Mouse (Mus musculus): Measurements from ENCODE around the gene Myo18b. TPM values are rescaled to one million over a fixed set of nuclear protein-coding genes. Genes with fewer than 3 reads are reported as not detected.

The Myo18b gene
- polyA plus RNA-seq, 1 experiment from 2014 or later, result 0.41 TPM

DNA sequence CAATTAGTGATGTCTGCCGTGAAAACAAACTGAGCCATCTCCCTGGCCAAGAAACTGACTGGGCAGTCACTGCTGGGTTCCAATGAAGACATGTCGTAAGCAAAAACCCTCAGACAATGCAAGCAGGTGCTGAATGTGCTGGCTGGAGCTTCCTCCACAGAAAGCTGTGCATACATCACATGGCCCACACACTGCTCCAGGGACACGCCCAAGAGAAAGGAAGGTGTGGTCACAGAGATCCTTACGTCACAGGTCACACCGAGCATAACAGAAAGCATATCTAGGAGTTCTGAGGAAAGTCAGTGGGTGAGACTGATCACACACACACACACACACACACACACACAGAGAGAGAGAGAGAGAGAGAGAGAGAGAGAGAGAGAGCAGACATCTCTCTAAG lies 27.5 kb downstream of the Myo18b start:
- no peak overlapping the region for H3K4me3 ChIP-seq
- peaks cover 29% of the 10 kb centered on the region for H3K27me3 ChIP-seq (ENCODE audit: low read depth, poor library complexity, severe bottlenecking)
- no peaks in the 10 kb centered on the region for H3K9me3 ChIP-seq (replicated peaks)
- no peaks in the 10 kb centered on the region for H3K36me3 ChIP-seq
- 83% methylated on average over 5 of the region's 5 CpGs for WGBS
- DNase-seq (ENCODE audit: low spot score), result no peak
- H3K27ac ChIP-seq, result no peak overlapping the region
- peaks cover 6% of the 10 kb centered on the region for H3K4me1 ChIP-seq

GRCm38 (mm10) chr5:112864719-112865367 lies 31.3 kb downstream of the Myo18b start:
- WGBS, result 53% methylated on average over 4 of the region's 4 CpGs
- Histone ChIP-seq H3K4me1 (peaks cover 16% of the 10 kb centered on the region), H3K4me3 (no peak overlapping the region), H3K9me3 (replicated peaks) (no peaks in the 10 kb centered on the region), H3K27me3 (ENCODE audit: low read depth, poor library complexity, severe bottlenecking) (peaks cover under 1% of the 10 kb centered on the region; the same call in 1 of the 2 replicates), H3K27ac (no peak overlapping the region), H3K36me3 (no peaks in the 10 kb centered on the region)
- DNase-seq (ENCODE audit: low spot score), result peak; percentile 75

- Histone ChIP-seq H3K4me3 (no peak overlapping the region), H3K27ac (peak overlapping the region; percentile 85), H3K27me3 (ENCODE audit: low read depth, poor library complexity, severe bottlenecking) (no peaks in the 10 kb centered on the region), H3K4me1 (peaks cover 47% of the 10 kb centered on the region), H3K9me3 (replicated peaks) (no peaks in the 10 kb centered on the region), H3K36me3 (no peaks in the 10 kb centered on the region)
- no peak for DNase-seq (ENCODE audit: low spot score)
- WGBS, result 49% methylated on average over 12 of the region's 12 CpGs
Measured at GRCm38 (mm10) chr5:112859379-112860035, 36.7 kb downstream of the Myo18b start.

- H3K9me3 ChIP-seq (replicated peaks), result no peaks in the 10 kb centered on the region
- no peak for DNase-seq (ENCODE audit: low spot score)
- 45% methylated on average over 8 of the region's 8 CpGs for WGBS
- no peak overlapping the region for H3K4me3 ChIP-seq
- peaks cover 73% of the 10 kb centered on the region for H3K4me1 ChIP-seq
- peaks cover 20% of the 10 kb centered on the region for H3K27me3 ChIP-seq (ENCODE audit: low read depth, poor library complexity, severe bottlenecking)
- no peaks in the 10 kb centered on the region for H3K36me3 ChIP-seq
- peak overlapping the region; percentile 74 for H3K27ac ChIP-seq
Measured at GRCm38 (mm10) chr5:112853179-112853578, 43.0 kb downstream of the Myo18b start.

DNA sequence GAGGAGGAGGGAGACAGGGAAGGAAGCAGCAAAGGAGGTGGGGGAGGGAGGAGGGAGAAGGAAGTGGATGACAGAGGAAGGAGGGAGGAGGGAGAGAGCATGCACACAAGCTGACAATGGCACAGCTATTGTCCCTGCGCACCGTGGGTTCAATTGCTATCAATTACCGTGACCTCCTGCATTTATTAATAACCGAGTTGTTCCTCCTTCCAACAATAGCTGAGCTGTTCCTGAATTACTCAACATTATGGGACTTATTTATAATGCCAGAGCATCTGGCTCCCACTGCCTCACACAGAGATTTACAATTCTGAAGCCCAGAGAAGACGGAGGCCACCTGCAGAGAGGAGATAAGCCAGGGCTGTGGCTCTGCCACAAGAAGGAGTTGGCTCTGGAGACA lies 44.8 kb downstream of the Myo18b start:
- no peaks in the 10 kb centered on the region for H3K36me3 ChIP-seq
- H3K4me1 ChIP-seq, result peaks cover 73% of the 10 kb centered on the region
- H3K4me3 ChIP-seq, result no peak overlapping the region
- H3K9me3 ChIP-seq (replicated peaks), result no peaks in the 10 kb centered on the region
- WGBS, result 49% methylated on average over 5 of the region's 5 CpGs
- H3K27me3 ChIP-seq (ENCODE audit: low read depth, poor library complexity, severe bottlenecking), result peaks cover 36% of the 10 kb centered on the region
- DNase-seq (ENCODE audit: low spot score), result no peak
- peak overlapping the region; percentile 17; the same call in 1 of the 2 replicates for H3K27ac ChIP-seq

- H3K4me3 ChIP-seq, result peak overlapping the region; percentile 41
- DNase-seq (ENCODE audit: low spot score), result peak; percentile 81
Measured at GRCm38 (mm10) chr5:112848586-112849280, 47.4 kb downstream of the Myo18b start.

DNA sequence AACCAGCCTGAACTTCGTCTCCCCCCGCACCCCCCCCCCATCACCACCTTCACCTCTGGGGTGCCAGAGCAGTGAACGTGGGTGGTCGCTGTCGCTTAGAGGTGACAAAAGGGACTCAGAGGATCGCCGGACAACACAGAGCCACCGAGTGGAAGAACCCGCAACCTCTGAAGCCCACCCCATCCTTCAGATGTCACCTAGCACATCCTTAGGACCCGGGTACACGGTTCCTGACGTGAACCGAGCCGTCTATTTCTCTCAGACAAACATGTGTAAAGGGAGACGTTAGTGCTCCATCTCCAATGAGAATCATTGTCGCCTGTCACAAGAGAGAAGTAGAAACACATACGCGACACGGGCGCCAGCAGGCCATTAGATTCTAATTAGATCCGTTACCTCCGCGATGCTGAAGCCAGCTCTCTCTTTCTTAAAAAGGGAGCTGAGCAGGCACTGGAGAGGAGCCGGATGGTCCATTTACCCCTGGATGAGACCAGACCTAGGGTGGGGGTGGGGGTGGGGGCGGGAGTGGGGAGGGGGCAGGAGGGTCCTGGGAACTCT lies 48.1 kb downstream of the Myo18b start:
- H3K4me1 ChIP-seq, result peaks cover 45% of the 10 kb centered on the region
- WGBS, result 4% methylated on average over 25 of the region's 25 CpGs
- no peak overlapping the region for H3K27ac ChIP-seq
- no peaks in the 10 kb centered on the region for H3K36me3 ChIP-seq
- H3K27me3 ChIP-seq (ENCODE audit: low read depth, poor library complexity, severe bottlenecking), result peaks cover 36% of the 10 kb centered on the region
- no peak for DNase-seq (ENCODE audit: low spot score)
- peak overlapping the region; percentile 41 for H3K4me3 ChIP-seq
- no peaks in the 10 kb centered on the region for H3K9me3 ChIP-seq (replicated peaks)

More at GRCm38 (mm10) chr5:112848586-112849280, 47.4 kb downstream of the Myo18b start:
- Histone ChIP-seq H3K4me1 (peaks cover 52% of the 10 kb centered on the region), H3K27ac (no peak overlapping the region), H3K27me3 (ENCODE audit: low read depth, poor library complexity, severe bottlenecking) (peaks cover 36% of the 10 kb centered on the region), H3K9me3 (replicated peaks) (no peaks in the 10 kb centered on the region), H3K36me3 (no peaks in the 10 kb centered on the region)
- WGBS, result 4% methylated on average over 16 of the region's 16 CpGs

- Histone ChIP-seq H3K36me3 (no peaks in the 10 kb centered on the region), H3K4me3 (no peak overlapping the region), H3K27ac (no peak overlapping the region), H3K27me3 (ENCODE audit: low read depth, poor library complexity, severe bottlenecking) (peaks cover 36% of the 10 kb centered on the region), H3K9me3 (replicated peaks) (no peaks in the 10 kb centered on the region), H3K4me1 (peaks cover 26% of the 10 kb centered on the region)
- DNase-seq (ENCODE audit: low spot score), result no peak
- WGBS, result 89% methylated on average over 11 of the region's 11 CpGs
Measured at GRCm38 (mm10) chr5:112846146-112846545, 50.0 kb downstream of the Myo18b start.

- Histone ChIP-seq H3K36me3 (no peaks in the 10 kb centered on the region), H3K4me1 (peaks cover 18% of the 10 kb centered on the region), H3K27me3 (ENCODE audit: low read depth, poor library complexity, severe bottlenecking) (peaks cover 26% of the 10 kb centered on the region), H3K27ac (no peak overlapping the region), H3K9me3 (replicated peaks) (no peaks in the 10 kb centered on the region), H3K4me3 (no peak overlapping the region)
- DNase-seq (ENCODE audit: low spot score), result no peak
- 86% methylated on average over 3 of the region's 3 CpGs for WGBS
Measured at GRCm38 (mm10) chr5:112844460-112844859, 51.7 kb downstream of the Myo18b start.

DNA sequence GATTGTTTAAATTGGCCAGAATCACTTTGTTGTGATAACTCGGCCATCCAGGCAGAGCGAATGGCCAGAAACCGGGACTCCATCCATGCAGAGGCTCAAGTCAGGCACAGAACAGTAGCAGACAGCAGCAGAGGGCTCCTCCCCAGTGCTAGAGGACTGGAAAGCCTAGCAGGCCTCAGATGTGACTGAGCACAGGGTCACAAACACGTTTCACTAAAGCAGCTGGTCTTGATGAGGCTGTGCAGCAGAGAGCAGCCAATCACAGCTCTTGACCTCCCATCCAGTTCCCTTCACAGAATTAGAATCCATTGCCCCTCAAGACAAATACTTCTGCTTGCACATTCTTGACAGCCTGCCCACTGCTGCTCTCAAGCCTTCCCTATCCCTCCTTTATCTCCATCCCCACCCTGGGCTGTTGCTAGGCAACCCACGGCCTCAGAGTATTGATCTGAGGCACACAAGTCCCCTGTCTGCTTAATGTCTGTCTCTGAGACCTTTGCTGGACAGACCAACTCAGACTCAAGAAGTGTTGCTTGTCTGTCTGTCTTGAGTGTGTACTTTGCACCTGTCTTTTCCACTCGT lies 52.4 kb downstream of the Myo18b start:
- no peak for DNase-seq (ENCODE audit: low spot score)
- Histone ChIP-seq H3K4me3 (no peak overlapping the region), H3K9me3 (replicated peaks) (no peaks in the 10 kb centered on the region), H3K36me3 (no peaks in the 10 kb centered on the region), H3K4me1 (peaks cover 12% of the 10 kb centered on the region), H3K27me3 (ENCODE audit: low read depth, poor library complexity, severe bottlenecking) (peaks cover 21% of the 10 kb centered on the region), H3K27ac (no peak overlapping the region)
- WGBS, result 55% methylated on average over 6 of the region's 6 CpGs

DNA sequence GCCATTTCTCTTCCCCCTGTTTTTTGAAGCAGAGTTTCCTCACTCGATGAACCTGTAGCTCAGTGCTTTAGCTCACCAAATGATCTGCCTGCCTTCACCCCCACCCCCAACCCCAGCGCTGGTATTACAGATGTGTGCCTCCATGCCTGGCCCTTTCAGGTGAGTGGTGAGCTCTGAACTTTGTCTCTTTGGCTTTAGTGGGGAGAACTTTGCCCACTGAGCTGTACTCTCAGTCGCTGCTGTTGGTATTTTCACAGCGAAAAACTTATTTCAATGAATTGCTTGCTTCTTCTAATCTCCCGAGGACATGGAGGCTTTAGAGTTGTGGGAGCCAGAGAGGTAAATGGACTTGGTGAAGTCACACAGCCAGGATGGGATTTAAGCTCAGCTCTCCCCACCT lies 53.5 kb downstream of the Myo18b start:
- 89% methylated on average over 5 of the region's 5 CpGs for WGBS
- no peak for DNase-seq (ENCODE audit: low spot score)

DNA sequence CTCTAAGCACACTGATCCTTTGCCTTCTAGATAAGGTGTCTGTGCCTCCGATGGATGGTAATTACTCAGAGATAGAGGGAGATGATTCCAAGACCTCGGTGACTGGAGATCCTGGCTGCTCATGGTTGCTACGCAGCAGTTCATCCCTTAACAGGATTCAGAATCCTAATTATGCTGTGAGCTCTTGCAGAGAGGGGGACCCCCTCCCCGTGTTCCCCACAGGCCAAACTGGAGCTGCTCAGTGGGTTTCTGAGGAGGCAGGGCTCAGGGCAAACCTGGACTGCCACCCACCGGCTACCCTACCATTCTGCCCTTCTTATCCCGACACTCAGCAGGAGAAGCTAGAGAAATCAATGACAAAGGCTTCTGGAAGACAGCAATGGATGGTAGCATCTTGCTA lies 54.3 kb downstream of the Myo18b start:
- no peak for DNase-seq (ENCODE audit: low spot score)
- peaks cover 2% of the 10 kb centered on the region for H3K27me3 ChIP-seq (ENCODE audit: low read depth, poor library complexity, severe bottlenecking)
- no peak overlapping the region for H3K27ac ChIP-seq
- H3K36me3 ChIP-seq, result no peaks in the 10 kb centered on the region
- H3K4me3 ChIP-seq, result no peak overlapping the region
- 71% methylated on average over 6 of the region's 6 CpGs for WGBS
- H3K9me3 ChIP-seq (replicated peaks), result no peaks in the 10 kb centered on the region
- peaks cover 4% of the 10 kb centered on the region; the same call in 1 of the 2 replicates for H3K4me1 ChIP-seq

More for the DNA sequence above, 53.5 kb downstream of the Myo18b start:
- H3K4me3 ChIP-seq, result no peak overlapping the region
- peaks cover 10% of the 10 kb centered on the region for H3K27me3 ChIP-seq (ENCODE audit: low read depth, poor library complexity, severe bottlenecking)
- H3K27ac ChIP-seq, result no peak overlapping the region
- H3K36me3 ChIP-seq, result no peaks in the 10 kb centered on the region
- peaks cover 5% of the 10 kb centered on the region for H3K4me1 ChIP-seq
- no peaks in the 10 kb centered on the region for H3K9me3 ChIP-seq (replicated peaks)
